In the genomic region with DNA sequence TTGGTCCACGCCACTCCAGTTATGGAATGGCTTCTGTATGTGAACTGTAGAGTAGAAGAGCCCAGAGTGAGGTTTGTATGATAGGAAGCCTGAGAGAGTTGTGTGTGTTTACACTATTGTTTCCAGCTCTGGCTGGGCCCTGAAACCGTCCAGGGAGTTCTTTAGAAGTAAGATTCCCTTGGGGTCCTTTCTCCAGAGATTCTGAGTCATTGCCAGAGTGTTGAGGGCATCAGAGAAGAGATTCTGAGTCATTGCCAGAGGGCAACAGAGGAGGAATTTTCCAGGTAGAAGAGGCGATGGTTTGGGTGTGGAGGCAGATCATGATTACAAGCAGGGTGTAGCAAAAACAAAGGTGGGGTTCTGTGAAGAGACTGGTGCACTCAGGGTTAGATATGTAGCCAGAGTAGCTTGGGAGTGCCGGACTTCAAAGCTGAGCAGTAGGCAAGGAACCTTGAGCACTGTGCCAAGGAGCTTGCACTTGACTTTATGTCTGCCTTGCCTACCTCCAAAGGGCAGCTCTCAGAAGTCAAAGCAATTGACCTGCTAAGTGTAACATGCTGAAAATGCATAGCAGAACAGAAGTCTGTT, we compare ENCODE assay signal across 33 mouse cellular contexts. TPM values are rescaled to one million over a fixed set of nuclear protein-coding genes. Genes with fewer than 3 reads are reported as not detected.
DNase-seq lines count a peak whose midpoint lies in the region; ATAC-seq and TF ChIP-seq lines count a peak whose summit lies in the region.
"Had no signal": no experiment of that assay in that cellular context is flagged by ENCODE, and none has a peak within 500 bp of the region (broad histone marks: within the 10 kb centered on the region; RNA-seq: fewer than 3 reads in every experiment).

No protein-coding gene starts in this region.

- no peak overlapping the region for H3K4me3 ChIP-seq in embryonic facial prominence, embryonic 15.5 days (replicated peaks)
- no peak overlapping the region for H3K4me3 ChIP-seq in embryonic facial prominence, embryonic 10.5 days
- H3K4me3 ChIP-seq in stomach, embryonic 16.5 days (replicated peaks; ENCODE audit: low read length) = no peak overlapping the region
- H3K4me3 ChIP-seq in hindbrain, postnatal 0 days (ENCODE audit: low read length) = no peak overlapping the region
- H3K4me3 ChIP-seq: embryonic facial prominence, embryonic 12.5 days; forebrain, embryonic 10.5 days; forebrain, embryonic 13.5 days; heart, adult 2 months; hindbrain, embryonic 12.5 days; hindbrain, embryonic 15.5 days had no signal

- no peak for TF ChIP-seq CTCF in hindbrain, postnatal 0 days (IDR thresholded peaks at IDR 0.05; ENCODE audit: low read depth)

- no peak overlapping the region for H3K9ac ChIP-seq in embryonic facial prominence, embryonic 15.5 days
- H3K9ac ChIP-seq in stomach, embryonic 16.5 days (ENCODE audit: low read length) = no peak overlapping the region
- no peak overlapping the region for H3K9ac ChIP-seq in hindbrain, postnatal 0 days (replicated peaks; ENCODE audit: low read length)
- H3K9ac ChIP-seq: embryonic facial prominence, embryonic 12.5 days; forebrain, embryonic 13.5 days; hindbrain, embryonic 12.5 days; hindbrain, embryonic 15.5 days had no signal

- H3K27me3 ChIP-seq in embryonic facial prominence, embryonic 15.5 days = no peaks in the 10 kb centered on the region
- no peaks in the 10 kb centered on the region for H3K27me3 ChIP-seq in embryonic facial prominence, embryonic 10.5 days (replicated peaks; ENCODE audit: low read depth, poor library complexity, severe bottlenecking)
- H3K27me3 ChIP-seq in stomach, embryonic 16.5 days (ENCODE audit: control insufficient read depth, insufficient read depth, low read length) = no peaks in the 10 kb centered on the region
- no peaks in the 10 kb centered on the region for H3K27me3 ChIP-seq in hindbrain, postnatal 0 days (ENCODE audit: insufficient read depth, low read length)
- H3K27me3 ChIP-seq: embryonic facial prominence, embryonic 12.5 days; forebrain, embryonic 13.5 days; hindbrain, embryonic 12.5 days; hindbrain, embryonic 15.5 days; Patski had no signal

- DNase-seq in embryonic facial prominence, embryonic 10.5 days (ENCODE audit: low spot score) = no peak
- DNase-seq in 3T3-L1 (ENCODE audit: low read depth, low spot score) = peak; percentile 73
- DNase-seq in NIH3T3 (ENCODE audit: low read depth) = peak; percentile 20
- DNase-seq in ovary, postnatal 36 days (ENCODE audit: low spot score) = no peak
- DNase-seq in heart, adult 8-10 months (ENCODE audit: low spot score) = no peak
- no peak for DNase-seq in hindbrain, postnatal 0 days (ENCODE audit: low spot score)
- DNase-seq: adrenal gland, postnatal 10 days; adrenal gland, postnatal 36 days; B cell, adult 2 months; cerebellum, adult 18-20 months; cerebellum, adult 9-10 months; cerebellum, postnatal 14 days; gastrocnemius, postnatal 10 days; gastrocnemius, postnatal 36 days; heart, adult 2 months had no signal

- H3K9me3 ChIP-seq in embryonic facial prominence, embryonic 15.5 days (replicated peaks) = no peaks in the 10 kb centered on the region
- no peaks in the 10 kb centered on the region for H3K9me3 ChIP-seq in embryonic facial prominence, embryonic 10.5 days
- H3K9me3 ChIP-seq in stomach, embryonic 16.5 days (replicated peaks; ENCODE audit: control insufficient read depth, low read length) = 0 out of 2 replicates have a peak, but pooled peaks cover 2% of the 10 kb centered on the region
- H3K9me3 ChIP-seq in hindbrain, postnatal 0 days (ENCODE audit: low read length) = no peaks in the 10 kb centered on the region
- H3K9me3 ChIP-seq: embryonic facial prominence, embryonic 12.5 days; forebrain, embryonic 10.5 days; hindbrain, embryonic 12.5 days; hindbrain, embryonic 15.5 days had no signal

- H3K27ac ChIP-seq in embryonic facial prominence, embryonic 15.5 days (replicated peaks) = 0 out of 2 replicates have a peak overlapping the region, but pooled peaks have one; percentile 13
- no peak overlapping the region for H3K27ac ChIP-seq in embryonic facial prominence, embryonic 10.5 days (replicated peaks)
- peak overlapping the region; percentile 10; the same call in 1 of the 2 replicates for H3K27ac ChIP-seq in stomach, embryonic 16.5 days (ENCODE audit: low read length)
- H3K27ac ChIP-seq in hindbrain, postnatal 0 days = no peak overlapping the region
- H3K27ac ChIP-seq: embryonic facial prominence, embryonic 12.5 days; forebrain, embryonic 10.5 days; forebrain, embryonic 13.5 days; heart, adult 2 months; hindbrain, embryonic 12.5 days; hindbrain, embryonic 15.5 days had no signal

- peaks cover 41% of the 10 kb centered on the region for H3K36me3 ChIP-seq in embryonic facial prominence, embryonic 15.5 days
- H3K36me3 ChIP-seq in embryonic facial prominence, embryonic 10.5 days (replicated peaks) = no peaks in the 10 kb centered on the region
- H3K36me3 ChIP-seq in stomach, embryonic 16.5 days (ENCODE audit: control insufficient read depth, insufficient read depth, low read length) = 0 out of 2 replicates have a peak, but pooled peaks cover under 1% of the 10 kb centered on the region
- H3K36me3 ChIP-seq in hindbrain, postnatal 0 days (ENCODE audit: insufficient read depth, low read length) = no peaks in the 10 kb centered on the region
- H3K36me3 ChIP-seq: forebrain, embryonic 10.5 days; hindbrain, embryonic 12.5 days; hindbrain, embryonic 15.5 days had no signal

- no peak for ATAC-seq in embryonic facial prominence, embryonic 15.5 days (ENCODE audit: insufficient number of reproducible peaks, low FRiP score, low TSS enrichment, low read depth)
- ATAC-seq in stomach, embryonic 16.5 days (ENCODE audit: insufficient read depth, low FRiP score) = no peak
- ATAC-seq in hindbrain, postnatal 0 days = no peak
- ATAC-seq: forebrain, embryonic 13.5 days; forebrain, embryonic 16.5 days; Patski had no signal

- WGBS in embryonic facial prominence, embryonic 15.5 days = 74% methylated on average over 4 of the region's 4 CpGs
- 84% methylated on average over 4 of the region's 4 CpGs for WGBS in embryonic facial prominence, embryonic 10.5 days
- 70% methylated on average over 4 of the region's 4 CpGs for WGBS in stomach, embryonic 16.5 days
- WGBS in hindbrain, postnatal 0 days = 90% methylated on average over 4 of the region's 4 CpGs

- no peak overlapping the region for H3K4me2 ChIP-seq in embryonic facial prominence, embryonic 15.5 days (replicated peaks)
- no peak overlapping the region for H3K4me2 ChIP-seq in stomach, embryonic 16.5 days (ENCODE audit: low read depth, low read length)
- no peak overlapping the region for H3K4me2 ChIP-seq in hindbrain, postnatal 0 days (ENCODE audit: low read depth, low read length)
- H3K4me2 ChIP-seq: embryonic facial prominence, embryonic 12.5 days; forebrain, embryonic 13.5 days; heart, embryonic 11.5 days; hindbrain, embryonic 12.5 days; hindbrain, embryonic 15.5 days had no signal

- H3K4me1 ChIP-seq in embryonic facial prominence, embryonic 15.5 days = no peaks in the 10 kb centered on the region
- H3K4me1 ChIP-seq in embryonic facial prominence, embryonic 10.5 days = peaks cover 15% of the 10 kb centered on the region
- H3K4me1 ChIP-seq in stomach, embryonic 16.5 days (ENCODE audit: control insufficient read depth, insufficient read depth, low read length) = no peaks in the 10 kb centered on the region
- no peaks in the 10 kb centered on the region for H3K4me1 ChIP-seq in hindbrain, postnatal 0 days (ENCODE audit: insufficient read depth, low read length)
- H3K4me1 ChIP-seq: embryonic facial prominence, embryonic 12.5 days; forebrain, embryonic 13.5 days; hindbrain, embryonic 12.5 days; hindbrain, embryonic 15.5 days had no signal

RNA-seq across cellular contexts. Expression of gene Stom, which starts 26.8 kb away (rescaled TPM):
- polyA plus RNA-seq in embryonic facial prominence, embryonic 15.5 days (2015; fragmentation: Nextera tagmentation; extraction: Ambion mirVana) = 32.1 and 37.3 TPM in 2 replicates
- 18.0 and 18.9 TPM in 2 replicates for polyA plus RNA-seq in embryonic facial prominence, embryonic 10.5 days (2016; fragmentation: Nextera tagmentation; extraction: Ambion mirVana)
- polyA plus RNA-seq in stomach, embryonic 16.5 days (2015; fragmentation: Nextera tagmentation; extraction: Ambion mirVana) = 87.3 and 88.9 TPM in 2 replicates
- total RNA-seq in heart, adult 8-10 months (2022) = 100 to 1,000 TPM in 2 of 4 experiments, 10 to 100 TPM in 2; 83.8 to 137 (median 102) TPM
- 33.2 and 35.5 TPM in 2 replicates for total RNA-seq in hindbrain, postnatal 0 days (2014; rRNA removed)
- 30.8 and 32.1 TPM in 2 replicates for polyA plus RNA-seq in hindbrain, postnatal 0 days (2015; fragmentation: Nextera tagmentation; extraction: Ambion mirVana)

RNA-seq across cellular contexts. Expression of gene Gsn, which starts 53.8 kb away (rescaled TPM):
- 327 and 340 TPM in 2 replicates for polyA plus RNA-seq in embryonic facial prominence, embryonic 15.5 days (2015; fragmentation: Nextera tagmentation; extraction: Ambion mirVana)
- 13.6 and 18.9 TPM in 2 replicates for polyA plus RNA-seq in embryonic facial prominence, embryonic 10.5 days (2016; fragmentation: Nextera tagmentation; extraction: Ambion mirVana)
- polyA plus RNA-seq in stomach, embryonic 16.5 days (2015; fragmentation: Nextera tagmentation; extraction: Ambion mirVana) = 386 and 449 TPM in 2 replicates
- total RNA-seq in heart, adult 8-10 months (2022) = 100 to 1,000 TPM; 584 to 827 (median 671) TPM
- total RNA-seq in hindbrain, postnatal 0 days (2014; rRNA removed) = 35.4 and 50.1 TPM in 2 replicates
- polyA plus RNA-seq in hindbrain, postnatal 0 days (2015; fragmentation: Nextera tagmentation; extraction: Ambion mirVana) = 33.8 and 39.4 TPM in 2 replicates

RNA-seq across cellular contexts. Expression of gene 4930568D16Rik, which starts 57.5 kb away (rescaled TPM):
- polyA plus RNA-seq in embryonic facial prominence, embryonic 15.5 days (2015; fragmentation: Nextera tagmentation; extraction: Ambion mirVana) = not detected in 2 replicates
- polyA plus RNA-seq in embryonic facial prominence, embryonic 10.5 days (2016; fragmentation: Nextera tagmentation; extraction: Ambion mirVana) = not detected in 2 replicates
- not detected in 2 replicates for polyA plus RNA-seq in stomach, embryonic 16.5 days (2015; fragmentation: Nextera tagmentation; extraction: Ambion mirVana)
- not detected for total RNA-seq in heart, adult 8-10 months (2022)
- total RNA-seq in hindbrain, postnatal 0 days (2014; rRNA removed) = not detected in 2 replicates
- polyA plus RNA-seq in hindbrain, postnatal 0 days (2015; fragmentation: Nextera tagmentation; extraction: Ambion mirVana) = not detected in 2 replicates
- total RNA-seq: adrenal gland, adult 18-20 months; adrenal gland, postnatal 10 days; adrenal gland, postnatal 36 days; gastrocnemius, adult 18-20 months; gastrocnemius, postnatal 10 days; gastrocnemius, postnatal 36 days; granulocyte monocyte progenitor cell, adult 5-6 weeks; heart, adult 2 months; heart, postnatal 25 days; hematopoietic stem cell, adult 5-6 weeks; MEL had no signal
- polyA plus RNA-seq: embryonic facial prominence, embryonic 12.5 days; forebrain, embryonic 10.5 days; forebrain, embryonic 13.5 days; forebrain, embryonic 16.5 days; heart, adult 2 months; heart, embryonic 11.5 days; heart, embryonic 14.5 days; heart, postnatal 0 days; hindbrain, embryonic 12.5 days; hindbrain, embryonic 15.5 days; Patski had no signal

Comparison
In these comparisons a context has a peak if more than half of its experiments do, and no peak if none do; other contexts are left out.
1. H3K27ac ChIP-seq: peak in embryonic facial prominence, embryonic 15.5 days (single experiment) and stomach, embryonic 16.5 days (single experiment); none in embryonic facial prominence, embryonic 10.5 days (single experiment) and hindbrain, postnatal 0 days (single experiment).
2. DNase-seq: peak in 3T3-L1 (single experiment) and NIH3T3 (single experiment); none in embryonic facial prominence, embryonic 10.5 days (single experiment), ovary, postnatal 36 days (single experiment), heart, adult 8-10 months (single experiment) and hindbrain, postnatal 0 days (single experiment).